In the genomic region with DNA sequence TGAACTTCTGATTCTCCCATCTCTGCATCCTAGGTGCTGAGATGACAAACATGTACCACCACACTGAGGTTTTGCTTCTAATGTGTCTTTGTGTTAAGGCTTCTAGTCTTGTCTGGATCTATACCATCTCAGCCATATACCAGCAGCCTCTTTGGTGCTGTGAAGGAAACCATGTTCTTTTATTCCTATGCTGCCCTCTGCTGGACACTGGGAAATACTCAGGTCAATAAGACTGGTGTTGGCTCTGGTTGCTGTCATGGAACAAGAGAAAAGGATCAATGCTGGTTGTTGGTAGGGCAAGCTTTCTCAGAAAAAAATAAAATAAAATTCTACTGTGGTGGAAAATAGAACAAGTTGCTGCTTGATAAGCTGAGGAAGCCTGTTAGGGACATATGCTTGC, we compare ENCODE assay signal across 8 mouse cellular contexts. TPM values are rescaled to one million over a fixed set of nuclear protein-coding genes. Genes with fewer than 3 reads are reported as not detected.
DNase-seq lines count a peak whose midpoint lies in the region; ATAC-seq lines count a peak whose summit lies in the region.

No protein-coding gene starts in this region.

- peak; percentile 76; the same call in 1 of the 2 replicates for ATAC-seq in cerebellum, adult (ENCODE audit: insufficient number of reproducible peaks, low FRiP score, low TSS enrichment)
- peak; percentile 76 for ATAC-seq in megakaryocyte progenitor cell, adult 5-6 weeks (replicated peaks; ENCODE audit: poor library complexity)

- no peak for DNase-seq in cerebellum, adult 9-11 months
- peak; percentile 16 for DNase-seq in ovary, postnatal 14 days (ENCODE audit: low spot score)
- no peak for DNase-seq in ovary, postnatal 36 days (ENCODE audit: low spot score)
- peak; percentile 4 for DNase-seq in fibroblast of lung, adult 2 months (ENCODE audit: low read depth)
- peak; percentile 45 for DNase-seq in layer of hippocampus, adult 11-12 months (ENCODE audit: low spot score)
- no peak for DNase-seq in spleen, postnatal 14 days (ENCODE audit: low spot score in 2 of 2)

RNA-seq across cellular contexts. Expression of gene Ces1b, which starts 15.6 kb away (rescaled TPM):
- total RNA-seq in megakaryocyte progenitor cell, adult 5-6 weeks (2015), result not detected in 2 replicates
- not detected in 2 replicates for total RNA-seq in megakaryocyte progenitor cell, adult 5-6 weeks (2017)

RNA-seq across cellular contexts. Expression of gene Ces1c, which starts 35.7 kb away (rescaled TPM):
- total RNA-seq in megakaryocyte progenitor cell, adult 5-6 weeks (2015), result not detected in 2 replicates
- total RNA-seq in megakaryocyte progenitor cell, adult 5-6 weeks (2017), result not detected in 2 replicates

RNA-seq across cellular contexts. Expression of gene Ces1a, which starts 47.4 kb away (rescaled TPM):
- total RNA-seq in megakaryocyte progenitor cell, adult 5-6 weeks (2015), result not detected in 2 replicates
- total RNA-seq in megakaryocyte progenitor cell, adult 5-6 weeks (2017), result not detected in 2 replicates

Comparison
In these comparisons a context has a peak if more than half of its experiments do, and no peak if none do; other contexts are left out.
1. DNase-seq: peak in ovary, postnatal 14 days (single experiment), fibroblast of lung, adult 2 months (single experiment) and layer of hippocampus, adult 11-12 months (single experiment); none in cerebellum, adult 9-11 months (single experiment), ovary, postnatal 36 days (single experiment) and spleen, postnatal 14 days (0 of 2).